Mouse (Mus musculus) cerebellum, postnatal 36 days (tissue): ENCODE results near the gene Uhrf1bp1.
A peak's percentile ranks its signal among the peaks of the same experiment; 100 is the strongest.

Experiments used
- DNase-seq, 2 experiments: peaks; one replicate each; pipeline ENCODE4 v3.0.0; 2021 to 2022; ENCODE audit warnings: mixed read lengths in 2 of 2

Gene Uhrf1bp1

DNA sequence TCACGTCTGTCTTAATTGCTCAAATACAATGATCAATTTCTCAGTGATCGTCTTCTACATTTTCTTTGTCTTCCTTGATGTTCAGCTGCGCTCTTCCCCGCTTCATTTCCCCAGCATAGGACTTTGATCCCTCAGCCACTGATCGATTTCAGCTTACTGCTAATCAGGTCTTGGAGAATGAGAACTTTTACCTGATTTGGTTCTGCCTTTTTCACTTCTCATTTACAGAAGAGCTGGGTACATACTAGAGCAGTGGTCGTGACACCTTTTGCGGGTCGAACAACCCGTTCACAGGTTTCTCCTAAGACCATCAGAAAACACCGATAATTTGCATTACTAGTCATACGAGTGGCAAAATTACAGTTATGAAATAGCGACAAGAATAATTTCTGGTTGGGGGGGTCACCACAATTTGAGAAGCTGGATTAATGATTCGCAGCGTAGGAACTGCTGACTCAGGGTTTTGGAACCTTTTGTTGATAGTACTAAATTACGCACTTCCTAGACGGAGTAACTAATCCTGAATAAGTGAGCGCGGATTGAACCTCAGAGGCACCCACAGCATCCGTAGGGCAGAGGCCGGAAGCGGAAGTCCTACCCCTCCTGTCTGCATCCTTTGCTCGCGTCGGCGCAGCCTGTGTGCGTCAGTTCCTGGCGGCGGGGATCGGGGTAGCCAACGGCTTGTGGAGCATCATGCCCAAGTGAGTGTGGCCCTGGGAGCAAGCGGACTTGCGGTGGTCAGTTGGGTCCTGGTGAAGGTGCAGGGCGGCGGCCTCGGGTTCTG, 16.6 kb upstream of the Uhrf1bp1 start:
- DNase-seq: peak; percentile 98 to 99

DNA sequence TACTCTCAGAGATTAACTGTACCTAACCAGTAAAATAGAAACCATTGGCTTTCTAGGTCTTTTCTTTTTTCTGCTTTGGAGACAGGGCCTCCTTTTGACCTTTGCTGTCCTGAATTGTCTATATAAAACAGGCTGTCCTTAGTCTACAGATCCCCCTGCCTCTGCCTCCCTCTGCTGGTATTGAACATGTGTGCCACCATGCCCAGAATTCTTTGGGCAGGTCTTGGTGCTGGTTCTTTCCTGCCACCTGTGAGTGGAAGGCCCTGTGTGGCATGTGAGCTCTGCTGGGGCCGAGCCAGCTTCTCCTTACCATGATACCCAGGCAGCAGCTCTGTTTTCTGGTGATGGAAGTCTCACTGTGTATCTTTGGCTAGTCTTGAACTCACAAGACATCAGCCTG, 7.9 kb upstream of the Uhrf1bp1 start:
- DNase-seq: no peak

DNA sequence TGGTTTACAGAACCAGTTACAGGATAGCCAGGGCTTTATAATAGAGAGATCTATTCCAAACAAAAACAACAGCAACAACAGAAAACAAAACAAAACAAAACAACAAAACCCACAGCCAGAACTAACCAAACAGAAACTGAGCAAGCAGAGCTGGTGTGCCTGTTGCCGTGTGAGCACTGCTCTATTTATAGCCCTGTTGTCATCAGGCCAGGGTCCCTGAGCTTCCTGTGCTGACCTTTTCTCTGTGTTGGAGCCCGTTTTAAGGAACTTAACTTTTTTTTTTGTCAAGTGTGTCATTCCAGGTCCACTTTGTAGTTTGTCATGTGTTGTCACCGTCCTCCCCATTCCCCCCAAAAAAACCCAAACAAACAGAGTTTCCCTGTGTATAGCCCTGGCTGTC, 5.2 kb upstream of the Uhrf1bp1 start:
- DNase-seq: no peak

DNA sequence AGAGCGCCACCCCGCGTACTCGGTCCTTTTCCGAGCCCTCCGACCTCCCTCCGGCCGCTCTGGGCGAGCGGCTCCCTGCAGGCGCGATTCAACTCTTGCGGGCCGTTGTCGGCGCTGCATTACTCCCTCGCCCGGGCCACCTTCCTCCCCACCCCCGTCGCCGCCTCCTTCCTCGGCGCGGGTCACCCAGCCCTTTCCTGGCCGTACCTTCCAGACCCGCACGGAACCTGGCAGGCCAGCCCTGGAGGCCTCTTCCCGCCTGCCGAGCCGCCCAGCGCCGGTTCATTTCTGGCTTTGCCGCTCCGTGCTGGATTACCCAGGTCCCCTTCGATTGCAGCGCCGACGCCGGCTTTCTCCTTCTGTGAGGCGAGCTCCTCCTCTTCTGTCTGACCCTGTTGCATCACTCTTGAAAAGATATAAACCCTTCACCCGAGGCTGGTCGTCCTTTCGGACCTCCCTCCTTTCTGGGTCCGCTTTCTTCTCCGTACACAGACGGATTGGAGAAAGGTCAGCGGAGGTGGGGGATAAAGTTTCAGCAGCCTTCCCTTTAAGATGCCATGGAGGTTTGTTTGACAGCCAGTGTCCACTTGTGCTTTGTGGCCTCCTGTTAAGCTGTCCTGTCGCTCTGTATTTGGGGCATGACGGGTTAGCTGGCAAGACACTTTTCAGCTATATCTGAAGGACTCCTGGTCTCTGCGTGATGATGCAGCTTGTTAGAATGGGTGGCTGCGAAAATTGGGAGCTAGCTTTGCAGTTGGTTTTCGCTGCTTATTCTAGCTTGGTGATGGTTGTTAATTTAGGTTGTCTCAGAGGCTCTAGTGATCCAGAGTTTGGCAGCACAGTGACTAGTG, 782 bp downstream of the Uhrf1bp1 start:
- DNase-seq: peak in 1 of 2 experiments; percentile 47

DNA sequence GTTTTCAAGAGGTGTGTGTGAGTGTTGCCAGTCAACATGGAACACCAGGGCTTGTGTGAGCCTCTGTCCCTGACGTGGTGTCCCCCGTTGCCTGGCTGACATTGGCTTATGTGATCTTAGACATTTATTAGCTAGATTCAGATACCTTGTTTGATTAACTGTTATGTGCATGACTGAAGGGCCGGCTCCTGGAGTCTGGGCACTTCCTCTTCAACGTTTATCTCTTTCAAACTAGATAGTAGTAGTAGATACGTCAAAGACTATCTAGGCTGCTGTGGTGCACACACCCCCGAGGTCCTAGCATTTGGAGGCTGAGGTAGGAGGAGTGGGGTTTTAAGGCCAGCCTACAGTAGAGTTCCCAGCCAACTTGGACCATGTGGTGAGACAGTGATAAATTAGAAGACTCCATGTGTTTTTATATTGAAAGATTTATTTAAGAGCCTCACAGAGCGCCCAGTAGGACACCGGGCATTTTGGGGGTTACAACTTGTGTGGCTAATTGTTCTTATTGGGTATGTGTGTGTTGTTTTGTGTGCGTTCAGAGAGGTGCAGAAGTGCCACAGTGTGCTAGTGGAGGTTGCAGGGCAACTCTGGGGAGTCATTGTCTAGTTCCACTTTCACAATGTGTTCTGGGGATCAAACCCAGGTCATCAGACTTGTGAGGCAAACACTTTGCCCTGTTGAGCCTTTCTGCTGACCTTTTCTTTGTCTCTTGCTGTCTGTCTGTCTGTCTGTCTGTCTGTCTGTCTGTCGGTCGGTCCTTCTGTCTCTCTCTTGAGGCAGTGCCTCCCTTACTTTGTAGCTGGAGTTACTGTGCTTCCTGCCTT, 1.6 kb downstream of the Uhrf1bp1 start:
- no peak for DNase-seq

DNA sequence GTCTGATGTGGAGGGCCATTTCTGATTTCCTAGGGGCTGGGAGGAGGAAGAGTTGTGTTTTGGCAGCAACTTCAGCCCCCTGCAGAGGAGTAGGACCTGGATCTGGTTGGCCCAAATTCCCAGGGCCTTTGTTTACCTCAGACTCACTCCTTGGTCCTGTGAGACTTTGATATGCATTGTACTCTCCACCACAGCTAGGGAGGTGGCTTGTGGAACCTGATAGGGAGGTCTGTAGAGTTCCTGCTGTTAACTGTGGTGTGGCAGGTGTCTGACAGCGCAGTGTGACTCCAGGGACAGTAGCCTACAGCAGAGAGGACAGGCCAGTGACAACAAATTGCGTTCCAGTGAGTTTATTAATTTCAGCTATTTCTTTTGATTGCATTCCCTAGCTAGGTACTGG, 2.9 kb downstream of the Uhrf1bp1 start:
- DNase-seq: no peak

DNA sequence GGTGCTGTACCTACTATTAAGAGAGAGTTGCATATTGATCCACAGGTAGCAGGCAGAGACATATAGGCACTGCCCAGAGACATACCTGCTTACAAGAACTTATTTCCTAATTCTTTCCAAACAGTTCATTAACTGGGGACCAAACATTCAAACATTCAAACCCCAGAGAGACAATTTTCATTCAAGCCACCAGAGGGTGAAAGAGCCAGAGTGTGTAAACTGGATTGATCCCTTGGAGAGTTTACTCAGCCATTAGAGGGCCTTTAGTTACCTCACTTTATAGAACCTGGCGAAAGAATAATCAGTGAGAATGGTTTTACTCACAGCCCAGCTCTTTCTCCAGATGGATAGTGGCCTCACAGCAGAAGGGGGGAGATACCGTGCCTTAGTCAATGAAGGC, 9.2 kb downstream of the Uhrf1bp1 start:
- no peak for DNase-seq

DNA sequence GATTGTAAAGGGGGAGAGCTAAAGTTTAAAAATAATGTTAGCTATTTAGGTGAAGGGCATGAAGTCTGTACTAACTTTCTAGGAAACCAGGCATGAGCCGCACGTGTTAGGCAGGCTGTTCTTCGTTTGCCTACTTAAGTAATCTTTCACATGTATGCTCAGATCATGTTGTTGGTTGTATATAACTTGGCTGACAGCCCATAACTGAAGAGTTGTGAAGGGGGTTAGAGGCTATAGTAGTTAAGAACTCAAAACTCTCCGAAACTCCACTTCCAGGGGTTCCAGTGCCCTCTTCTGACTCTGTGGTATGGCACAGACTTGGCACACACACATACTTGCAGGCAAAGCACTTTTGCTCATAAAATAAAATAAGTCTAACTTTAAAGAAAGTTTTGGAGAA, 10.5 kb downstream of the Uhrf1bp1 start:
- no peak for DNase-seq

DNA sequence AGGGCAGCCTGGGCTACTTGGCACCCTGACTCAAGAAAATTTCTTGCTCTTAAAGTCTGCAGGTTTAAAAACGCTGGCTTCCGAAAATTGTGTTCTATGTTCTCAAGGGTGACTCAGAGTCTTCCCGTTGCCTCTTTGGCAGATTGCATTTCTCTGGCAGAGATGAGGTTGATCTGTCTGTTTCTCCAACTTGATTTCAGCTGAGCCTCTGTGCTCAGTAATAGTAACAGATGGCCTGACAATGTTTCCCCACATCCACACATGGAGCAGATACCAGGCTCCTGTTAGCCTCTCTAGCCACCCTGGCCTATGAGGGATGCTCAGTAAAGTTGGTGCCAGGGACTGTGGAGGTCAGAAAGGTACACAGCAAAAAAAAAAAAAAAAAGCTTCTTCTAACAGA, 15.6 kb downstream of the Uhrf1bp1 start:
- DNase-seq: peak; percentile 51 to 63

DNA sequence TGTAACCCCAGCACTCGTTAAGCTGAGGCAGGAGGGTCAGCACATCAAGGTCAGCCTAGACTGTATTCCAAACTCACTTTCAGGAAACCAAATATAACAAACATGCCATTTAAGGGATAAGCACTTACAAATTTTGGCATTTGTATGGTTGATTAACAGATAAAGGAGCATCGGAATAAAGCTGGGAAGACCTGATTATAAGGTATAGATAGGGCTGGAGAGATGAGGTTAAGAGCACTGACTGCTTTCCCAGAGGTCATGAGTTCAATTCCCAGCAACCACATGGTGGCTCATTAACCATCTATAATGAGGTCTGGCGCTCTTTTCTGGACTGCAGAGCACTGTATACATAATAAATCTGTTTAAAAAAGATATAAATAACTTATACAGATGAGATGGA, 17.3 kb downstream of the Uhrf1bp1 start:
- DNase-seq: no peak

DNA sequence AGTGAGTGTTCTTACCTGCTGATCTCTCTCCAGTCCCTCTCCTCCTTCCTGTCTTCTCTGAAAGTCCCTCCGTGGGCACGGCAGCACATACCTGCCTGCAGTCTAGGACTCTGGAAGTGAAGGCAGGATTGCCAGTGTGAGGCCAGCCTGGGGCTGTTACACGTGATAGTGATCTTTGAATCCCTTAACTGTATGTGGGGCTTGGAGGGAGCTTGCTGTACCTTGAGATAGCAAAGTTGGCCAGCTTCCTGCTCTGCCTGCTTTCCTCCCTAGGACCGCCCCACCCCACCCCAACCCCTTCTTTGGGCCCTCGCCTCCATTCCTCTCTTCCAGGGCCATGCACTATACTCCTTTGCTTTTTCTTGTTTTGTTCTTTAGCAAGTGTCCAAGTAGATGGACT, 18.3 kb downstream of the Uhrf1bp1 start:
- DNase-seq: no peak

DNA sequence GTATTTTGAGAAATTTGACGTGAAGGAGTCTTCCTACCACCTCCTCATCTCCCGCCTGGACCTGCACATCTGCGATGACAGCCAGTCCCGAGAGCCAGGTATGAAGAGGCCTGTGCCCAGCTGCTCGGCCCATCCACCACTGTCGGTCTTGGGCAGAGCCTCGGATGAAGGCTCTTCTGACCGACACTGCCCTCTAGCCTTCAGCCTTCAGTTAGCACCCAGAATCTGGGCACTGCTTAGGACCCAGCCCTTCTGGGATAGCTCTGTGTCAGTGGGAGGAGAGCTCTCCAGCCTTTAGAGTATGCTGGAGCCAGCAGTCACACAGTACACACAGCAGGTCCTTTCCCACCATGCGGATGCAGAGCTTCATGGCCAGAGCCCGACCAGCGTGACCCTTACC, 25.3 kb downstream of the Uhrf1bp1 start:
- DNase-seq: peak; percentile 23 to 28

DNA sequence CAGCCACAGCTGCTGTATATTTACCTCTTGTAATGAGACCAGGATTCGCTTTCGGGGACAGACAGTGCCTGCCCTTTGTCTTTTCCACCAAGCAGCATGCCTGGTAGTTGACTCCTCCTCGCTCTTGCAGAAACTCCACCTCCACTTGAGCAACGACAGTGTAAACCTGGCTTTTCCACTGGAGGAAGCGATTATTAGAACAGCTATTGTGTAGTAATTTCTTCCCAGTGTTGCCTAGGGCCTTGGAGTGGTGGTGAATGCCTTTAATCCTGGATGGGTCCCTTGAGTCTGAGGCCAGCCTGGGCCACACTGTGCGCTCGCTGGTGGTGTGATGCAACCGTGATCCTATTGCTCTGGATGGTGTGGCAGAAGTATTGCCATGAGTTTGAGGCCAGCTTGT, 26.9 kb downstream of the Uhrf1bp1 start:
- DNase-seq: no peak

DNA sequence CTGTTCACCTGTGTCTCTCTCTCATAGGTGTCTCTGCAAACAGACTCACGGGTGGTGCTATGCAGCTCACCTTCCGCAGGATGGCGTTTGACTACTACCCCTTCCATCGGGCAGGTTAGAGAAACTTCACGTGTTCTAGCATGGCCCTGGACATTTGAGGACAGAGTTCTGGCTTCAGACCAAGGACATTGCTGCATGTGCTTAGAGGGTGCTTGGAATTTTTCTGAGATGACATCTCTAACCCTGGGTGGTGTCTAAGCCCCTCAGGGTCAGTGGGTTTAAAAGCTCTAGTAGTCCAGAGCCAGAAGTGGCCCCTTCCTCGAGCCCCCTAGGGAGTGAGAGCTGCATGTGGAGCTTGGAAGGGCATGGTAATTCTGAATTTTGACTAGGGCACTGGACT, 27.8 kb downstream of the Uhrf1bp1 start:
- DNase-seq: no peak

DNA sequence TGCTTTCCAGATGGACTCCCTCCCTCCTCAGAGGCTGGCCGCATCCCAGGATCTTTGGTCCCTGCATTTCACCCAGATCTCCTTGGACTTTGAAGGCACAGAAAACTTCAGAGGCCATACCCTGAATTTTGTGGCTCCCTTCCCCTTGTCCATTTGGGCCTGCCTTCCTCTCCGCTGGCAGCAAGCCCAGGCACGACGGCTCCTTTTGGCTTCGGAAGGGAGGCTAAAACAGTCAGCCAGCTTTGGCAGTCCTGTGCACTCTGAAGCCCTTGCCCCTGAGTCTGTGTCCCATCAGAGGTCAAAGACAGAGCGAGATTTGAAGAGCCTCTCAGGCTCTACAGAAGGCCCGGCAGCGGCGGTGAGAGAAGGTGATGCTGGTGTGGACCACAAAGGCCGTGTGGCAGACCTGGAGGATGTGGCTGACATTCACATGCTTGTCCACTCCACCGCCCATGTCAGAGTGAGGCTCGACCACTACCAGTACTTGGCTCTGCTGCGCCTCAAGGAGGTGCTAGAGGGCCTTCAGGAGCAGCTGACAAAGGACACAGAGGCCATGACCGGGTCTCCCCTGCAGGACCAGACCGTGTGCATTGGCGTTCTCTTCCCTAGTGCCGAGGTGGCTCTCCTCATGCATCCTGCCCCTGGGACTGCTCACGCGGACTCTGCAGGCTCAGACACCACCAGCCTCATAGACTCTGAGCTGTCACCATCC, 30.4 kb downstream of the Uhrf1bp1 start:
- DNase-seq: peak; percentile 27 to 36

DNA sequence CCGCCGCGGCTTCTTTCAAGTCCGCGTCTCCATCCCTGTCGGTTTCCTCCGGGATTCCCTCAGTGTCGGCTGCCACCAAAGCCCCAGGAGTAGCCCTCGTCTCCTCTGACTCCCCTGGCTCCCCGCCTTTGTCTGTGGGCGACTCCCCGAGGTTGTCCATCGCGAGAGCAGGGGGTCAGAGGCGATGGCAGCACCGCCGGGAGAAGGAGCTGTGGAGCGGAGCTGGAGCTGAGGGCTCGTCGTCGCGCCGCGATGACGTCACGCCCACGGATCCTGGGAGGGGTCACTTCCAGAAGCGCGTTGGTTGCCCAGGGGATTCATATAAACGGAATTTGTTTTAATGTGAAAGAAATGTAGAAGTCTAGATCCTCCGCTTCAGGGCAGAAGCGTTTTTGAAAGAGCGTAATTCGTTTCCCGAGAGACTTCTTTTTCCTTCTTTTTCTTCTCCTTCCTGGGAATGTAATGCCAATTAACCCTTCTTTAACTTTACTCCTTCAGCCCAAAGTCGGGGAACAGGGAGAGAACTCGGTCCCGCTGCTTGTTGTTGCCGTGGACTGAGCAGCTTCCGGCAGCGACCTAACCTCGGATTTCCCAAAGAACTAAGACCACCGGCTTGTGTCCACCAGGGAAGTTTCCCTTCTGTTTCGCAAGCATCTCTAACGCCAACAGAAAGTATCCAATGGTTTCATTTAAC, 51.4 kb downstream of the Uhrf1bp1 start:
- DNase-seq: peak; percentile 97 to 98

DNA sequence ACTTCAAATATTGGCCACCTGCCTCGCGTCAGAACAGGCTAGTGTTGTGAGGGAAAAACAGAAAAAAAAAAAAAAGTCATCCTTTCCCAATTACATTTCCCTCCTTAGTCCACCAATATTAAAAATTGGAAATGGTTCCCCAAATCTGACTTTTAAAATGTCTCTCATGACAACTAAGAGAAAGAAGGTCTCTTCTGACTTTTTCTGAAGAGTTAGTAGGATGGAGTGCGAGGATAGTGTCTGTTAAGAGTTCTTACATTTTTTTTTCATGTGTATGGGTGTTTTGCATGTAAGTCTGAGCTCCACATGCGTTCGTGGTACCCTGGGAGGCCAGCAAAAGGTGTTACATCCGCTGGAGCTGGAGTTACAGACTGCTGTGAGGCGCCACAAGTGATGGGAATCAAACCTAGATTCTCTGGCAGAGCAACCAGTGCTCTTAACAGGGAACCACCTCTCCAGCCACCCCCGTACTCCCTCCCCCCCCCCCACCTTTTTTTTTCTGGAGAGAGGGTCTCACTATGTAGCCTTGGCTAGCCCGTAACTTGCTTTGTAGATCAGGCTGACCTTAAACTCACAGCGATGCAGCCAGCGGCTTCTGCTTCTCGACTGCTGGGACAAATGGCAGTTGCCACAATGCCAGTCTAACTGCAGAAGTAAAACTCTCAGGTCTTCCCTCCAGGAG, 52.1 kb downstream of the Uhrf1bp1 start:
- DNase-seq: no peak

DNA sequence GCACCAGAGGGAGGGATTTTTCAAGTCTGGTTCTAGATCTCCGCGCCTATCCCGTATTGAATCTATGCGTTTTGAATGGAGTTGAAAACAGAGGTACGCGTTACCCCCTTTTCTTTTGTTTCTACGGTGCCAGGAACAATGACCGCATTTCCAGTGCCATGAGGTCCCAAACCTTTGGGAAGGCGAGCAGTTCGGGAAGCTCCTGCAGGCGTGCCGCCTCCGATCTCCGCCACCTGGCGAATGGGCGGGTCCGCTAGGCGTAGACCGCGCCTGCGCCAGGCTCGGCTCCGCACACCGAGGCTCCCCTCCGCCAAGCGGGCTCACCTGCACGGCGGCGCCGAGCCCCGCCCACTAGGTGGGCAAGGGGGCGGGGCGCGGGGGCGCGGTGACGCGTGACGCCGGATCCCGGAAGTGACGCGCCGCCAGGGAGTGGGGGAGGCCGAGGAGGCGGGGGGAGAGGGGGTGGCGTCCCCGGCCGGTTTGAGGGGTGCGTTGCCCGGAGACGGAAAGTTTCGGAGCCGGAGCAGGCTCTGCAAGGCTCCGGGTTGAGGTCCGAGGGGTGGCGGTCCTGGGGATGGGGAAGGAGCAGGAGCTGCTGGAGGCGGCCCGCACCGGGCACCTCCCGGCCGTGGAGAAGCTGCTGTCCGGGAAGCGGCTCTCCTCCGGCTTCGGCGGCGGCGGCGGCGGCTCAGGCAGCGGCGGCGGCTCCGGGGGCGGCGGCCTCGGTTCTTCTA, 52.8 kb downstream of the Uhrf1bp1 start, which contains the start of gene Anks1:
TSS of gene Anks1 (plus strand) at position 419 of the 734 bp plus-strand sequence.
- peak; percentile 84 to 91 for DNase-seq

DNA sequence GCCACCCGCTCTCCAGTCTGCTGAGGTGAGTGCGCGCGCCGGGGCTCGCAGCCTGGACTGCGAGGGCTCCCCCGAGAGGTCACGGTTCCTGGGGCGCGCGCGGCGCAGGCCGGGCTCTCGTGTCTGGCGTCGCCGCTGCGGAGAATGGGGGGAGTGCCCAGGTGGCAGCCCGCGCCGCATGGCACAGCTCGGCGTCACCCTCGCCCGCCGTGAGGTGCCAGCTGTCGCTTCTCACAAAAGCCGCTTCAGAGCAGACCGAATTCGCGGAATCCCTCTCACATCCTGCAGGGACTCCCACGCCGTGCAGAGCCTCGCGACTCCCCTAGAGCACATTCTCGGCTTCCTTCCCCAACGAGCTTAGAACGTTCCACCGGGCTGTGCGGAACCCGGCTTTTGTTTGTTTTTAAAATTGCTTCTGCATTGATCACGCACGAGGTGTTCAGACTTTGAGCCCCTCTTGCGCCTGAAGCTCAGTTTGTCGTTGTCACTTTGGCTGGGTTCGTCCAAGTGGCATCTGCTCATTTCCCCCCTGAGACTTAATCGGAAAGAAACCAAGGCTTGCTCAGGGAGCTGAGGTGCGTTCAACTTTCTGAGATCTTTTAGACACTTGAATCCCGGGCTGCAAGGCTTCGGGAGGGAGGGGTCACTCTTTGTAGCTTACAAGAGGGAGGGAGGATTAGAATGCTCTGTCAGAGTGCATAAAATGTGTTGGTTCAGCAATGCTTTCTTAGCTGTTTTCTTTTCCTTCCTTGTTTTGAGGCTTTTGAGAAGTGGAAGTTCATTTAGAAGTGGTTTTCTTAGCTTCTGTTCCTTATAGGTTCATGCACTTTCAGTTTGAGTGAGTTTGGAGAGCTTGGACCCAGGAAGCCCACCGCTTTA, 53.6 kb downstream of the Uhrf1bp1 start, which contains the start of gene Taf11:
TSS of gene Taf11 (minus strand) at position 223 of the 879 bp plus-strand sequence.
- peak; percentile 78 to 83 for DNase-seq
